ENCODE assay signal across 17 mouse cellular contexts in the genomic region with DNA sequence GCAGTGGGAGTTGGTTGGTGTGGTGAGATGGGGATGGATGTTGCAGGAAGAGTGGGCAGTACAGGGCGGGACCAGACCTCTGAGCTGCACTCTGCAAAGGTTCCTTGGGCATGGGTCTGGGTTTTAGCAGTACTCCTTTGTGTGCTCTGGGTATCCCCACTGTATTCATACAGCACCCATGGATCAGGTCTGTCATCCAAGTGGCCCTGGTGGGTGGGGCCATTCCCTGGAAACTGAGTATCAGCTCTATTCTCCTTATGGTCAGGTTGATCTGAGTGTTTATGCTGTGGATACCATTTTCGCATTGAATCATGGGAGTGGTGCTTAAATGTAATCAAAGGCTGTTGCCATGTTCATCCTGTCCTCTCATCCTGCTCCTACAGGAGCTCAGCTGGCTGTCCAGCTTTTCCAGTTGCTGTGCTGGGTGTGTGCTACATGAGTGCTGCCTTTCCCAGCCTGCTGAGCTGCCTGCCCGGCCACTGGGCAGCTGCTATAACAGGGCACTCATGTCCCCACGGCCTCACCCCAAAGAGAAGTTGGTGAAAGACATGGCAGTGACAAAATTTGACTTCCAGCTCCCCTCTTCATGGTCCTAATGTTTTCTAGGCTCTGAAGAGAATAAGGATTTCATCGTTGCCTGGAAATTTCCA.
"Had no signal": no experiment of that assay in that cellular context is flagged by ENCODE, and none has a peak within 500 bp of the region (broad histone marks: within the 10 kb centered on the region; RNA-seq: fewer than 3 reads in every experiment).

No protein-coding gene starts in this region.

- H3K4me3 ChIP-seq: intestine, embryonic 15.5 days; left cerebral cortex, adult 2 months; liver, embryonic 13.5 days; midbrain, embryonic 13.5 days had no signal

- H3K27me3 ChIP-seq: intestine, embryonic 15.5 days; liver, embryonic 13.5 days had no signal

- H3K9me3 ChIP-seq: intestine, embryonic 15.5 days; liver, embryonic 13.5 days had no signal

- H3K27ac ChIP-seq: intestine, embryonic 15.5 days; left cerebral cortex, adult 2 months; liver, embryonic 13.5 days; macrophage; midbrain, embryonic 13.5 days had no signal

- DNase-seq: kidney, adult 11 months; kidney, adult 8-10 months; kidney, postnatal 10 days; layer of hippocampus, postnatal 36 days; liver, embryonic 13.5 days; lung, adult 2 months; lung, postnatal 14 days; right cerebral cortex, adult 18-20 months; right cerebral cortex, postnatal 25 days; spleen, adult 18-20 months; thymus, adult 2 months; thymus, postnatal 14 days; thymus, postnatal 4 days had no signal

- H3K9ac ChIP-seq: intestine, embryonic 15.5 days; liver, embryonic 13.5 days; midbrain, embryonic 13.5 days had no signal

- ATAC-seq: intestine, embryonic 15.5 days; midbrain, embryonic 13.5 days had no signal

- H3K4me2 ChIP-seq: intestine, embryonic 15.5 days; liver, embryonic 13.5 days; midbrain, embryonic 13.5 days had no signal

- H3K36me3 ChIP-seq: intestine, embryonic 15.5 days; liver, embryonic 13.5 days; midbrain, embryonic 13.5 days had no signal
